Mouse (Mus musculus): ENCODE data around the gene Itgb3bp. TPM values are rescaled to one million over a fixed set of nuclear protein-coding genes. Genes with fewer than 3 reads are reported as not detected.

Itgb3bp gene
- polyA plus RNA-seq, 1 experiment from 2014 or later = 42.6 TPM

GRCm38 (mm10) chr4:99828337-99828736 is 101.3 kb downstream of the Itgb3bp start:
- Histone ChIP-seq H3K4me3 (no peak overlapping the region), H3K4me2 (no peak overlapping the region), H3K4me1 (replicated peaks) (0 out of 2 replicates have a peak, but pooled peaks cover 4% of the 10 kb centered on the region), H3K27ac (ENCODE audit: poor library complexity, severe bottlenecking) (no peak overlapping the region), H3K27me3 (replicated peaks) (no peaks in the 10 kb centered on the region), H3K9ac (no peak overlapping the region), H3K9me3 (replicated peaks) (no peaks in the 10 kb centered on the region), H3K36me3 (no peaks in the 10 kb centered on the region)
- 55% methylated on average over 4 of the region's 4 CpGs for WGBS
- ATAC-seq (ENCODE audit: insufficient number of reproducible peaks, low FRiP score) = no peak

GRCm38 (mm10) chr4:99816697-99817460 is 112.7 kb downstream of the Itgb3bp start:
- no peaks in the 10 kb centered on the region for H3K9me3 ChIP-seq (replicated peaks)
- H3K4me3 ChIP-seq = no peak overlapping the region
- H3K4me1 ChIP-seq (replicated peaks) = no peaks in the 10 kb centered on the region
- no peak overlapping the region for H3K4me2 ChIP-seq
- H3K36me3 ChIP-seq = no peaks in the 10 kb centered on the region
- 80% methylated on average over 7 of the region's 7 CpGs for WGBS
- no peak for ATAC-seq (ENCODE audit: insufficient number of reproducible peaks, low FRiP score)
- no peaks in the 10 kb centered on the region for H3K27me3 ChIP-seq (replicated peaks)
- H3K9ac ChIP-seq = no peak overlapping the region
- no peak overlapping the region for H3K27ac ChIP-seq (ENCODE audit: poor library complexity, severe bottlenecking)

GRCm38 (mm10) chr4:99792365-99792764 is 137.2 kb downstream of the Itgb3bp start:
- H3K9ac ChIP-seq = no peak overlapping the region
- no peak overlapping the region for H3K27ac ChIP-seq (ENCODE audit: poor library complexity, severe bottlenecking)
- no peak for ATAC-seq (ENCODE audit: insufficient number of reproducible peaks, low FRiP score)
- H3K4me1 ChIP-seq (replicated peaks) = no peaks in the 10 kb centered on the region
- 84% methylated on average over 6 of the region's 6 CpGs for WGBS
- peaks cover 10% of the 10 kb centered on the region; the same call in 1 of the 2 replicates for H3K36me3 ChIP-seq
- no peaks in the 10 kb centered on the region for H3K9me3 ChIP-seq (replicated peaks)
- H3K4me2 ChIP-seq = no peak overlapping the region
- H3K27me3 ChIP-seq (replicated peaks) = no peaks in the 10 kb centered on the region
- no peak overlapping the region for H3K4me3 ChIP-seq

GRCm38 (mm10) chr4:99773041-99773440 is 156.6 kb downstream of the Itgb3bp start:
- no peaks in the 10 kb centered on the region for H3K9me3 ChIP-seq (replicated peaks)
- H3K4me3 ChIP-seq = no peak overlapping the region
- no peak overlapping the region for H3K9ac ChIP-seq
- no peak overlapping the region for H3K4me2 ChIP-seq
- no peaks in the 10 kb centered on the region for H3K36me3 ChIP-seq
- no peak for ATAC-seq (ENCODE audit: insufficient number of reproducible peaks, low FRiP score)
- no peak overlapping the region for H3K27ac ChIP-seq (ENCODE audit: poor library complexity, severe bottlenecking)
- no peaks in the 10 kb centered on the region for H3K27me3 ChIP-seq (replicated peaks)
- H3K4me1 ChIP-seq (replicated peaks) = no peaks in the 10 kb centered on the region
- WGBS = 29% methylated on average over 1 of the region's 1 CpGs

- Histone ChIP-seq H3K27me3 (replicated peaks) (no peaks in the 10 kb centered on the region), H3K9ac (no peak overlapping the region), H3K9me3 (replicated peaks) (no peaks in the 10 kb centered on the region), H3K4me1 (replicated peaks) (no peaks in the 10 kb centered on the region), H3K36me3 (no peaks in the 10 kb centered on the region), H3K4me2 (no peak overlapping the region), H3K27ac (ENCODE audit: poor library complexity, severe bottlenecking) (no peak overlapping the region), H3K4me3 (no peak overlapping the region)
- ATAC-seq (ENCODE audit: insufficient number of reproducible peaks, low FRiP score) = no peak
- 57% methylated on average over 5 of the region's 5 CpGs for WGBS
Measured at GRCm38 (mm10) chr4:99770555-99770954, 159.1 kb downstream of the Itgb3bp start.

GRCm38 (mm10) chr4:99766753-99767152 is 162.9 kb downstream of the Itgb3bp start:
- H3K27ac ChIP-seq (ENCODE audit: poor library complexity, severe bottlenecking) = no peak overlapping the region
- H3K4me1 ChIP-seq (replicated peaks) = no peaks in the 10 kb centered on the region
- H3K9me3 ChIP-seq (replicated peaks) = no peaks in the 10 kb centered on the region
- WGBS = 31% methylated on average over 1 of the region's 1 CpGs
- no peak for ATAC-seq (ENCODE audit: insufficient number of reproducible peaks, low FRiP score)
- H3K36me3 ChIP-seq = no peaks in the 10 kb centered on the region
- H3K4me2 ChIP-seq = no peak overlapping the region
- no peak overlapping the region for H3K4me3 ChIP-seq
- H3K9ac ChIP-seq = no peak overlapping the region
- no peaks in the 10 kb centered on the region for H3K27me3 ChIP-seq (replicated peaks)

GRCm38 (mm10) chr4:99766303-99766702 is 163.3 kb downstream of the Itgb3bp start:
- H3K4me3 ChIP-seq = no peak overlapping the region
- ATAC-seq (ENCODE audit: insufficient number of reproducible peaks, low FRiP score) = no peak
- H3K27me3 ChIP-seq (replicated peaks) = no peaks in the 10 kb centered on the region
- H3K4me2 ChIP-seq = no peak overlapping the region
- H3K36me3 ChIP-seq = no peaks in the 10 kb centered on the region
- no peak overlapping the region for H3K9ac ChIP-seq
- 80% methylated on average over 5 of the region's 5 CpGs for WGBS
- no peak overlapping the region for H3K27ac ChIP-seq (ENCODE audit: poor library complexity, severe bottlenecking)
- H3K4me1 ChIP-seq (replicated peaks) = no peaks in the 10 kb centered on the region
- no peaks in the 10 kb centered on the region for H3K9me3 ChIP-seq (replicated peaks)

GRCm38 (mm10) chr4:99752426-99752825 is 177.2 kb downstream of the Itgb3bp start:
- no peak overlapping the region for H3K9ac ChIP-seq
- 79% methylated on average over 5 of the region's 5 CpGs for WGBS
- H3K4me1 ChIP-seq (replicated peaks) = no peaks in the 10 kb centered on the region
- H3K27ac ChIP-seq (ENCODE audit: poor library complexity, severe bottlenecking) = no peak overlapping the region
- no peaks in the 10 kb centered on the region for H3K9me3 ChIP-seq (replicated peaks)
- no peaks in the 10 kb centered on the region for H3K27me3 ChIP-seq (replicated peaks)
- H3K4me2 ChIP-seq = no peak overlapping the region
- no peak overlapping the region for H3K4me3 ChIP-seq
- H3K36me3 ChIP-seq = peaks cover 13% of the 10 kb centered on the region
- no peak for ATAC-seq (ENCODE audit: insufficient number of reproducible peaks, low FRiP score)

GRCm38 (mm10) chr4:99739836-99740235 is 189.8 kb downstream of the Itgb3bp start:
- no peak overlapping the region for H3K4me3 ChIP-seq
- no peak overlapping the region for H3K27ac ChIP-seq (ENCODE audit: poor library complexity, severe bottlenecking)
- H3K4me2 ChIP-seq = no peak overlapping the region
- no peak overlapping the region for H3K9ac ChIP-seq
- H3K27me3 ChIP-seq (replicated peaks) = no peaks in the 10 kb centered on the region
- H3K36me3 ChIP-seq = no peaks in the 10 kb centered on the region; the same call in 1 of the 2 replicates
- WGBS = 69% methylated on average over 7 of the region's 7 CpGs
- H3K9me3 ChIP-seq (replicated peaks) = no peaks in the 10 kb centered on the region
- no peaks in the 10 kb centered on the region for H3K4me1 ChIP-seq (replicated peaks)
- ATAC-seq (ENCODE audit: insufficient number of reproducible peaks, low FRiP score) = no peak

- Histone ChIP-seq H3K27me3 (replicated peaks) (no peaks in the 10 kb centered on the region), H3K27ac (ENCODE audit: poor library complexity, severe bottlenecking) (no peak overlapping the region), H3K9me3 (replicated peaks) (peaks cover 10% of the 10 kb centered on the region), H3K9ac (no peak overlapping the region), H3K36me3 (peaks cover 54% of the 10 kb centered on the region), H3K4me3 (no peak overlapping the region), H3K4me2 (no peak overlapping the region), H3K4me1 (replicated peaks) (no peaks in the 10 kb centered on the region)
- ATAC-seq (ENCODE audit: insufficient number of reproducible peaks, low FRiP score) = no peak
- WGBS = 88% methylated on average over 8 of the region's 8 CpGs
Measured at GRCm38 (mm10) chr4:99725914-99726451, 203.6 kb downstream of the Itgb3bp start.

GRCm38 (mm10) chr4:99724331-99724730 is 205.3 kb downstream of the Itgb3bp start:
- no peak overlapping the region for H3K9ac ChIP-seq
- WGBS = 80% methylated on average over 4 of the region's 4 CpGs
- no peaks in the 10 kb centered on the region for H3K4me1 ChIP-seq (replicated peaks)
- no peak overlapping the region for H3K4me2 ChIP-seq
- H3K27ac ChIP-seq (ENCODE audit: poor library complexity, severe bottlenecking) = no peak overlapping the region
- H3K9me3 ChIP-seq (replicated peaks) = no peaks in the 10 kb centered on the region
- ATAC-seq (ENCODE audit: insufficient number of reproducible peaks, low FRiP score) = no peak
- H3K4me3 ChIP-seq = no peak overlapping the region
- H3K36me3 ChIP-seq = peaks cover 44% of the 10 kb centered on the region
- H3K27me3 ChIP-seq (replicated peaks) = no peaks in the 10 kb centered on the region

Measured in heart, embryonic 12.5 days (tissue).